Comparison of ENCODE assay signal across 18 mouse cellular contexts in genomic region chr10:40030716-40031115, GRCm38 (mm10). TPM values are rescaled to one million over a fixed set of nuclear protein-coding genes. Genes with fewer than 3 reads are reported as not detected.
"Had no signal": no experiment of that assay in that cellular context is flagged by ENCODE, and none has a peak within 500 bp of the region (broad histone marks: within the 10 kb centered on the region; RNA-seq: fewer than 3 reads in every experiment).

No protein-coding gene starts in this region.

- H3K9ac ChIP-seq: lung, embryonic 15.5 days; midbrain, embryonic 13.5 days; midbrain, embryonic 15.5 days; neural tube, embryonic 12.5 days; stomach, embryonic 15.5 days had no signal

- DNase-seq: lung, adult 2 months; lung, postnatal 14 days; lung, postnatal 36 days; right cerebral cortex, postnatal 14 days; thymus, adult 2 months; thymus, postnatal 25 days; thymus, postnatal 4 days had no signal

- H3K4me1 ChIP-seq: lung, embryonic 15.5 days; megakaryocyte, embryonic 14.5 days; midbrain, embryonic 13.5 days; neural tube, embryonic 12.5 days; stomach, embryonic 15.5 days had no signal

- H3K9me3 ChIP-seq: midbrain, embryonic 15.5 days; stomach, embryonic 15.5 days had no signal

- H3K36me3 ChIP-seq: lung, embryonic 15.5 days; midbrain, embryonic 13.5 days; midbrain, embryonic 15.5 days; neural tube, embryonic 12.5 days; stomach, embryonic 15.5 days had no signal

- H3K27ac ChIP-seq: lung, embryonic 15.5 days; macrophage; midbrain, embryonic 13.5 days; midbrain, embryonic 15.5 days; neural tube, embryonic 12.5 days; stomach, embryonic 15.5 days; stomach, postnatal 0 days had no signal

- H3K4me2 ChIP-seq: lung, embryonic 15.5 days; midbrain, embryonic 11.5 days; midbrain, embryonic 13.5 days; midbrain, embryonic 15.5 days; neural tube, embryonic 12.5 days; stomach, embryonic 15.5 days had no signal

- H3K4me3 ChIP-seq: lung, embryonic 15.5 days; megakaryocyte, embryonic 14.5 days; midbrain, embryonic 13.5 days; midbrain, embryonic 15.5 days; neural tube, embryonic 12.5 days; stomach, embryonic 15.5 days had no signal

- H3K27me3 ChIP-seq: lung, embryonic 15.5 days; midbrain, embryonic 13.5 days; midbrain, embryonic 15.5 days; neural tube, embryonic 12.5 days; stomach, embryonic 15.5 days had no signal

- ATAC-seq: lung, postnatal 0 days; midbrain, embryonic 13.5 days; midbrain, embryonic 15.5 days had no signal

RNA-seq across cellular contexts. Expression of gene Mfsd4b1, which starts 5.6 kb away (rescaled TPM):
- polyA plus RNA-seq: macrophage; midbrain, embryonic 11.5 days; neural tube, embryonic 12.5 days had no signal

RNA-seq across cellular contexts. Expression of gene Mfsd4b5, which starts 44.3 kb away (rescaled TPM):
- polyA plus RNA-seq: midbrain, embryonic 11.5 days; midbrain, embryonic 13.5 days; midbrain, embryonic 15.5 days; midbrain, postnatal 0 days had no signal
